Mouse (Mus musculus) spleen, postnatal 0 days (tissue): ENCODE data around the gene Cetn4. TPM values are rescaled to one million over a fixed set of nuclear protein-coding genes. Genes with fewer than 3 reads are reported as not detected.

Experiments used
- polyA plus RNA-seq: library from polyadenylated mRNA; unstranded; fragments of >200 nt; fragmentation: Nextera tagmentation; extraction: Ambion mirVana; gene quantifications from 2 replicates; pipeline ENCODE4 v1.2.1, GENCODE M21; 2015

The Cetn4 gene
- 4.0 and 5.6 TPM in 2 replicates for polyA plus RNA-seq

DNA sequence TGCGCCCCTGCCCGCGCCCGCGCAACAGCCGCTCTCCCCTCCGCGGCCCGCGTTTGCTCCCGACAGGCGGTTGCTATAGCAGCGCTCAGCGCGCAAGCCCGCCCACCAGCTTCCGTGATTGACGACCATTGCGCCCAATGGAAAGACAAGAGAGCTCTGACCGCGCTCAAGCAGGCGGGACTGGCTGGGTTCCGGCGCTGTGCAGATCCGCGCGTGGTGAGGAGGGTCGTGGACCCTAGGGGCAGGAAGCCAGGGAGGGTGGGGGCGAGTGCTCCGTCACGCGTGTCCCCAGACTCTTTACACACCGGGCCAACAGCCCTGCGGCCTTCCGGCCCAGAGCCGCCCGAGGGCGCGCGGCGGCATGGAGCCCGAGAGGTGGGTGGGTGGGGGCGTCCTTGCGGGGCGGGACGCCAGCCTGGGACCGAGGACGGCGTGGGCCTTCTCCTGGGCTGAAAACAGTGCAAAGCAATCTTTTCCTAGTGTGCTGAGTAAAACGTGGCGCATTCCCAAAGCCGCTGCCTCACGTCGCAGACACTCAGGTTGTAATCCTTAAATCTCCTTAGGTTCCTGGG, at the start of gene Cetn4, which contains the start of gene Bbs12:
Gene Cetn4, minus strand, starts transcription at position 339 of the 572 bp plus-strand sequence.
Gene Bbs12, plus strand, starts transcription at position 185 of the 572 bp plus-strand sequence.

DNA sequence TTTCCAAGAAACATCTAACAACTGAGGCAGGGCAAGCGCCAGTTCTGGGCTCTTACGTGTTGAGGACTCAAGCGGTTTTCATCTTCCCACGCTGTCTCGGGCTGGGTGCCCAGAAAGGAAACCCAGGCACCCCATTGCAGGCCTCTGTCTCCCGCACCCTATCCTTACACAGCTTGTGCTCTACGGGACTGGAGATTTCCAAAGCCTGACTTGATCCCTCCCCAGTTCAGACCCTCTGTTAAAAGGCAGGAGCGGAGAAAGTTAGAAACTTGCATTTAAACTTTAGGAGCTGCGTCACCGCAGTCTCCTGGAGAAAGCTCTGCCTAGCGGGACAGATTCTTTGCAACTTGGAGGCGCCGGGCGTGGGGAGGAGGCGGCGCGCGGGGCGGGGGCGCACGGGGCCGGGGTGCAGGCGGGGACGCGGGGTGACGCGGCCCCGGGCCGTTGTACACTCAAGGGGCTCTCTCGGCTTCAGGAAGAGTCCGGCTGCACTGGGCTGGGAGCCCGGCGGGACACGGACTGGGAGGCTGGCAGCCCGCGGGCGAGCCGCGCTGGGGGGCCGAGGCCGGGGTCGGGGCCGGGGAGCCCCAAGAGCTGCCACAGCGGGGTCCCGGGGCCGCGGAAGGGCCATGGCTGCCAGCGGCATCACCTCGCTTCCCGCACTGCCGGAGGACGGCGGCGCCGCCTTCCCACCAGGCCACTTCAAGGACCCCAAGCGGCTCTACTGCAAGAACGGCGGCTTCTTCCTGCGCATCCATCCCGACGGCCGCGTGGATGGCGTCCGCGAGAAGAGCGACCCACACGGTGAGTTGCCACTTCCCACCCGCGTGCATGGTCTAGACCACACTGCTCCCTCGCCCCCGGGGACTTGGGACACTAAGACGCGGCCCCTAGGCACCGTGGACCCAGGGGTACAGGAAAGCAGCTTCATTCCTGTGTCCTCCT, 36.0 kb upstream of the Cetn4 start, which contains the start of gene Fgf2:
Gene Fgf2, plus strand, starts transcription at position 126 of the 945 bp plus-strand sequence.

Other genes starting within 250 kb of the Cetn4 start
- gene Adad1, start 249.2 kb downstream of the Cetn4 start, polyA plus RNA-seq: 0.06 TPM in 1 of 2 replicates, not detected in the other
- gene Il2, start 186.7 kb downstream of the Cetn4 start, polyA plus RNA-seq: 0.19 and 0.23 TPM in 2 replicates
- not detected in 2 replicates for gene Il21, start 80.1 kb downstream of the Cetn4 start, polyA plus RNA-seq
- gene Bbs12, start 154 bp downstream of the Cetn4 start, polyA plus RNA-seq: 6.5 and 6.8 TPM in 2 replicates
- 2.0 and 2.7 TPM in 2 replicates for gene Fgf2, start 35.6 kb upstream of the Cetn4 start, polyA plus RNA-seq
- 17.6 and 24.6 TPM in 2 replicates for gene Spata5, start 107.2 kb upstream of the Cetn4 start, polyA plus RNA-seq
- gene Nudt6, start 107.5 kb upstream of the Cetn4 start, polyA plus RNA-seq: 7.1 and 7.8 TPM in 2 replicates